Mouse (Mus musculus) midbrain, embryonic 14.5 days (tissue): ENCODE data around the gene BC003965. TPM values are rescaled to one million over a fixed set of nuclear protein-coding genes. Genes with fewer than 3 reads are reported as not detected.
"Not testable (repeated sequence)": the region's sequence is repeated elsewhere in the genome, so short reads cannot be mapped to it uniquely, and the experiment has no call there.

Source experiments
- ATAC-seq: fragments of 200-750 bp; cut with Nextera tagmentation; 2 replicates; pipeline ENCODE4 v1.8.0; 2017; ENCODE audit warnings: moderate number of reproducible peaks, moderate library complexity; ENCODE audit not compliant: low FRiP score, low TSS enrichment
- DNase-seq: peaks from one replicate; pipeline ENCODE4 v3.0.0-alpha.2; 2015
- H3K27ac ChIP-seq: fragments of 300-500 bp; sonication (generic); replicated peaks from 2 replicates; pipeline ENCODE4 v1.5.1; 2014; ENCODE audit warnings: mild to moderate bottlenecking, low read depth, low read length, moderate library complexity
- H3K27me3 ChIP-seq: fragments of 300-500 bp; sonication (generic); 2 replicates; pipeline ENCODE4 v1.6.1; 2014; ENCODE audit warnings: low read length, control low read depth, mixed read lengths; ENCODE audit not compliant: control insufficient read depth, insufficient read depth
- H3K36me3 ChIP-seq: fragments of 300-500 bp; sonication (generic); 2 replicates; pipeline ENCODE4 v1.6.1; 2014; ENCODE audit warnings: low read length, control low read depth; ENCODE audit not compliant: control insufficient read depth, insufficient read depth
- H3K4me1 ChIP-seq: fragments of 300-500 bp; sonication (generic); 2 replicates; pipeline ENCODE4 v1.6.1; 2014; ENCODE audit warnings: mild to moderate bottlenecking, antibody characterized with exemption, low read length, control low read depth; ENCODE audit not compliant: control insufficient read depth, insufficient read depth
- H3K4me2 ChIP-seq: fragments of 300-500 bp; sonication (generic); 2 replicates; pipeline ENCODE4 v1.6.1; 2014; ENCODE audit warnings: mild to moderate bottlenecking, low read length, moderate library complexity
- H3K4me3 ChIP-seq: fragments of 300-500 bp; sonication (generic); replicated peaks from 2 replicates; pipeline ENCODE4 v1.5.1; 2014; ENCODE audit warnings: low read depth, low read length
- H3K9ac ChIP-seq: fragments of 300-500 bp; sonication (generic); replicated peaks from 2 replicates; pipeline ENCODE4 v1.6.1; 2014; ENCODE audit warnings: mild to moderate bottlenecking, low read length, moderate library complexity
- H3K9me3 ChIP-seq: fragments of 300-500 bp; sonication (generic); 2 replicates; pipeline ENCODE4 v1.6.1; 2016; ENCODE audit warnings: low read length, control low read depth, mixed read lengths; ENCODE audit not compliant: control insufficient read depth
- WGBS: fragments of 180-500 bp; shearing (Covaris S2); extraction: QIAGEN DNeasy Blood & Tissue Kit; methylation state at CpG from one replicate; pipeline ENCODE4 v1.1.7; 2014; 5-methylcytosine and 5-hydroxymethylcytosine counted together
- polyA plus RNA-seq: library from polyadenylated mRNA; unstranded; fragments of >200 nt; fragmentation: Nextera tagmentation; extraction: Ambion mirVana; gene quantifications from 2 replicates; pipeline ENCODE4 v1.2.1, GENCODE M21; 2014

The BC003965 gene
- polyA plus RNA-seq, 1 experiment from 2014 or later, result 34.3 TPM

GRCm38 (mm10) chr17:25222951-25223601 is 38.7 kb downstream of the BC003965 start:
- Histone ChIP-seq H3K27me3 (no peaks in the 10 kb centered on the region), H3K9ac (no peak overlapping the region; the same call in 1 of the 2 replicates), H3K9me3 (no peaks in the 10 kb centered on the region), H3K27ac (peak overlapping the region; percentile 21; the same call in 1 of the 2 replicates), H3K4me2 (peak overlapping the region; percentile 70), H3K36me3 (peaks cover 32% of the 10 kb centered on the region), H3K4me3 (peak overlapping the region; percentile 32; the same call in 1 of the 2 replicates), H3K4me1 (peaks cover 10% of the 10 kb centered on the region; the same call in 1 of the 2 replicates)
- ATAC-seq, result no peak
- no peak for DNase-seq
- WGBS, result 43% methylated on average over 6 of the region's 6 CpGs

- Histone ChIP-seq H3K27ac (no peak overlapping the region), H3K9ac (no peak overlapping the region), H3K27me3 (no peaks in the 10 kb centered on the region), H3K4me1 (peaks cover 10% of the 10 kb centered on the region; the same call in 1 of the 2 replicates), H3K4me2 (no peak overlapping the region), H3K4me3 (no peak overlapping the region), H3K36me3 (peaks cover 26% of the 10 kb centered on the region), H3K9me3 (no peaks in the 10 kb centered on the region)
- WGBS, result 90% methylated on average over 7 of the region's 7 CpGs
- ATAC-seq (no peak), DNase-seq (no peak)
These were observed 40.4 kb downstream of the BC003965 start for GRCm38 (mm10) chr17:25224586-25225222.

- DNase-seq (no peak), ATAC-seq (no peak)
- Histone ChIP-seq H3K27ac (no peak overlapping the region), H3K27me3 (no peaks in the 10 kb centered on the region), H3K4me1 (peaks cover 10% of the 10 kb centered on the region; the same call in 1 of the 2 replicates), H3K9ac (no peak overlapping the region), H3K4me3 (no peak overlapping the region), H3K9me3 (no peaks in the 10 kb centered on the region), H3K36me3 (peaks cover 28% of the 10 kb centered on the region), H3K4me2 (no peak overlapping the region)
- 89% methylated on average over 4 of the region's 4 CpGs for WGBS
These were observed 41.3 kb downstream of the BC003965 start for GRCm38 (mm10) chr17:25225659-25226058.

GRCm38 (mm10) chr17:25227991-25228390 is 43.6 kb downstream of the BC003965 start:
- Histone ChIP-seq H3K9ac (no peak overlapping the region), H3K4me3 (no peak overlapping the region), H3K4me1 (no peaks in the 10 kb centered on the region), H3K27me3 (no peaks in the 10 kb centered on the region), H3K4me2 (no peak overlapping the region), H3K9me3 (no peaks in the 10 kb centered on the region), H3K27ac (no peak overlapping the region), H3K36me3 (peaks cover 37% of the 10 kb centered on the region)
- 85% methylated on average over 5 of the region's 5 CpGs for WGBS
- ATAC-seq (no peak), DNase-seq (no peak)

DNA sequence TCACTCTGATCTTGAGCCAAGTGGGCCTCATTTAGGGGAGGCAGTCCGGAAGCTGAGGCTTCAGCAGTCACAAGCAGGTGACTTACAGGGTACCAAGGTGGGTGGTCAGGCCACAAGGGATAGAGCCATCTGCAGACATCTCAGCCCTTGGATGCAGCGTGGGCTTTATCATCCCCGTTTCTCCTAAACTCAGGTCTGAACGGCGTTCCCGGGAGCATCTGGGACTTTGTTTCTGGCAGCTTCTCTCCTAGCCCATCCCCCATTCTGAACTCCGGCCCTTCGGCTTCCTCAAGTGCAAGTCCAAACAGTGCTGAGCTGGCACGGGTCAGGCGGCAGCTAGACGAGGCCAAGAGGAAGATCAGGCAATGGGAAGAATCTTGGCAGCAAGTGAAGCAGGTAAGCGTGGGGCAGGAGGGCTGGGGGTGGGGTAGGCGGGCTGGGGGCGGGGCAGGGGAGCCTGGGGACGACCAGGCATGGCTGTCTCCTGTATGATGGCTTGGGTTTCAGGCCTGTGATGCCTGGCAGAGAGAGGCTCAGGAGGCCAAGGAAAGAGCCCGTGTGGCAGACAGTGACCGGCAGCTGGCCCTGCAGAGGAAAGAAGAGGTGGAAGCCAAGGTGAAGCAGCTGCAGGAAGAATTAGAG is 45.8 kb downstream of the BC003965 start:
- H3K4me1 ChIP-seq, H3K4me2 ChIP-seq, H3K4me3 ChIP-seq, H3K9me3 ChIP-seq, ATAC-seq, H3K9ac ChIP-seq, H3K27me3 ChIP-seq, H3K27ac ChIP-seq, DNase-seq: not testable (repeated sequence)
- peaks cover 46% of the 10 kb centered on the region for H3K36me3 ChIP-seq
- WGBS, result 80% methylated on average over 15 of the region's 17 CpGs

DNA sequence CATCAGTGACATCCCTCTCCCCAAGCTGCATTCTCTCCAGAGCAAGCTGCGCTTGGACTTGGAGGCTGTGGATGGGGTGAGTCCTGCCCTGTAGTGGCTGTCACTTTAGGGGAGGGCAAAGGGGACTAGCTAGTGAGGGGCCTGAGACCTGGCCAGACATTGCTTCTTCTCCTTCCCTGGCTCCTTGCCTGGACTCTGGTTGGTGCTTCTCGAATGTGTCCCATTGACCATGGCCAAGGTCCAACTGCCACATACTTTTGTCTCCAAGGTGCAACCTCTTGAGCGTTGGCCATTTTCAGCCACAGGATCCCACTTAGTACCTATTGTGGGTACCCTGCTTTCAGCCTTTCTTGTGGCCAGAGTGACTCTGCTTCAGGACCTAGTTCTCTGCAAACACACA is 46.3 kb downstream of the BC003965 start:
- WGBS, result 96% methylated on average over 3 of the region's 3 CpGs

DNA sequence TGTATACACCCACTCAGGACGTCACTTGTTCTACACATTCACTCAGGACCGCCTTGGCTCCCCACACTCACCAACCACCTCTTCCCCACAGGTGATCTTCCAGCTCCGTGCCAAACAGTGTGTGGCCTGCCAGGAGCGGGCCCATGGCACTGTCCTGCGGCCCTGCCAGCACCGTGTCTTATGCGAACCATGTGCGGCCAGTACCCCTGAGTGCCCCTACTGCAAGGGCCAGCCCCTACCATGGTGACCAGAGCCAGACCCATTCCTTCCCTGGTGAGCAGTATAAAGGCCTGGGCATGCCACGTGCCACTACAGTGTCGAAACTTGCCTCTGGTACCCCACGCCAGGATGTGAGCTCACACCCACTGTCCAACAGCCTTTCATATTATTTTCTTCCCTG is 47.3 kb downstream of the BC003965 start:
- not testable (repeated sequence) for H3K4me2 ChIP-seq, DNase-seq, H3K9ac ChIP-seq, H3K9me3 ChIP-seq, H3K27ac ChIP-seq, H3K27me3 ChIP-seq, ATAC-seq, H3K4me3 ChIP-seq, H3K4me1 ChIP-seq
- peaks cover 48% of the 10 kb centered on the region for H3K36me3 ChIP-seq
- WGBS, result 93% methylated on average over 5 of the region's 11 CpGs

More for the DNA sequence above, 46.3 kb downstream of the BC003965 start:
- peaks cover 48% of the 10 kb centered on the region for H3K36me3 ChIP-seq
- no peak for ATAC-seq
- H3K27ac ChIP-seq, result no peak overlapping the region
- H3K27me3 ChIP-seq, result no peaks in the 10 kb centered on the region
- no peak overlapping the region for H3K4me2 ChIP-seq
- H3K9me3 ChIP-seq, result no peaks in the 10 kb centered on the region
- no peak overlapping the region for H3K4me3 ChIP-seq
- DNase-seq, result no peak
- no peaks in the 10 kb centered on the region for H3K4me1 ChIP-seq
- no peak overlapping the region for H3K9ac ChIP-seq

DNA sequence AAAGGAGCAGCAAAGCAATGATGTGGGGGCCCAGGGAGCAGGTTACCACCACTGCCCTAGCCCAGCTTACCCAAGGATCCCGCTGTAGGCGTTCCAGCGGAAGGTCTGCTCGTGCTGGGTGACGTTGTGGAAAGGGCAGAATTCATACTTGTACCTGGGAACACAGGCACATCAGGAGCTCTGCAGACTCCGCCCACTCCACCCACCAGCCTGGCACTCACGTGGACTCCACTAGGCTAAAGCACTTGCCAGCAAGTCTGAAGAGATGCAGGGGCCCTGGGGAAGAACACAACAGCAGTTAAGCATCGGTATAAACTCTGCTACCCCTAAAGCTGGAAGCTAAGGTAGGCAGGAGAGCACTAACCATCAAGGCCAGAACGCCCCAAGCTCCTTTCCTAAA is 51.3 kb downstream of the BC003965 start:
- peaks cover 37% of the 10 kb centered on the region for H3K36me3 ChIP-seq
- DNase-seq, result no peak
- WGBS, result 86% methylated on average over 9 of the region's 9 CpGs
- ATAC-seq, result no peak
- no peaks in the 10 kb centered on the region for H3K9me3 ChIP-seq
- H3K4me2 ChIP-seq, result no peak overlapping the region
- H3K4me1 ChIP-seq, result peaks cover 6% of the 10 kb centered on the region
- no peak overlapping the region for H3K9ac ChIP-seq
- H3K27me3 ChIP-seq, result no peaks in the 10 kb centered on the region
- no peak overlapping the region for H3K4me3 ChIP-seq
- no peak overlapping the region for H3K27ac ChIP-seq
